Mouse (Mus musculus) MEL (cell line): Measurements from ENCODE around the gene Morc2a. TPM values are rescaled to one million over a fixed set of nuclear protein-coding genes. Genes with fewer than 3 reads are reported as not detected.

Source experiments
- DNase-seq: peaks from one replicate; pipeline ENCODE4 v3.0.0; 2011; ENCODE audit warnings: low read depth, low spot score
- H3K27ac ChIP-seq: 2 replicates; pipeline ENCODE4 v1.5.1; 2012; ENCODE audit warnings: low read depth, mild to moderate bottlenecking, control low read depth, low read length, moderate library complexity; ENCODE audit not compliant: control insufficient read depth
- H3K27me3 ChIP-seq, 2 experiments: fragments of 150-350 bp in 1 of 2; sonication (generic) in 1 of 2; 2 replicates each; pipeline ENCODE4 v1.6.1; 2012; ENCODE audit warnings: low read length in 2 of 2, mild to moderate bottlenecking in 2 of 2, improper control_type of control experiment in 1 of 2, moderate library complexity in 1 of 2; ENCODE audit not compliant: insufficient read depth in 2 of 2, control insufficient read depth in 1 of 2
- H3K36me3 ChIP-seq, 2 experiments: 2 replicates each; pipeline ENCODE4 v1.6.1; 2012 to 2014; ENCODE audit warnings: low read length in 2 of 2, improper control_type of control experiment in 1 of 2, inconsistent platforms in 1 of 2, mild to moderate bottlenecking in 1 of 2; ENCODE audit not compliant: insufficient read depth in 2 of 2, control insufficient read depth in 1 of 2
- H3K4me1 ChIP-seq, 2 experiments: fragments of 150-350 bp in 1 of 2; sonication (generic) in 1 of 2; 2 replicates each; pipeline ENCODE4 v1.6.1; 2012; ENCODE audit warnings: low read length in 2 of 2, improper control_type of control experiment in 1 of 2, mild to moderate bottlenecking in 1 of 2; ENCODE audit not compliant: insufficient read depth in 2 of 2, control insufficient read depth in 1 of 2
- H3K4me3 ChIP-seq, 2 experiments: fragments of 150-350 bp in 1 of 2; sonication (generic) in 1 of 2; 2 replicates each; pipeline ENCODE4 v1.5.1; 2012; ENCODE audit warnings: low read depth in 2 of 2, low read length in 2 of 2, mild to moderate bottlenecking in 2 of 2, moderate library complexity in 2 of 2, control low read depth in 1 of 2, improper control_type of control experiment in 1 of 2; ENCODE audit not compliant: control insufficient read depth in 1 of 2, insufficient read depth in 1 of 2
- H3K79me2 ChIP-seq: 2 replicates; pipeline ENCODE4 v1.6.1; 2012; ENCODE audit warnings: mild to moderate bottlenecking, low read length, moderate library complexity; ENCODE audit not compliant: control insufficient read depth, poor library complexity, insufficient read depth
- H3K9ac ChIP-seq: 2 replicates; pipeline ENCODE4 v1.6.1; 2012; ENCODE audit warnings: low read depth, mild to moderate bottlenecking, control low read depth, low read length, moderate library complexity; ENCODE audit not compliant: control insufficient read depth, poor library complexity, severe bottlenecking
- H3K9me3 ChIP-seq: fragments of 150-350 bp; sonication (generic); replicated peaks from 2 replicates; pipeline ENCODE4 v1.6.1; 2012; ENCODE audit warnings: mild to moderate bottlenecking, low read length, improper control_type of control experiment, moderate library complexity; ENCODE audit not compliant: insufficient read depth
- BHLHE40 ChIP-seq: IDR thresholded peaks from 2 replicates; pipeline ENCODE4 v1.6.1; 2012; ENCODE audit warnings: low read depth, mild to moderate bottlenecking, inconsistent platforms, low read length, improper control_type of control experiment, borderline replicate concordance
- CHD1 ChIP-seq: IDR thresholded peaks from 2 replicates; pipeline ENCODE4 v1.6.1; 2012; ENCODE audit warnings: low read depth, mild to moderate bottlenecking, inconsistent platforms, low read length, improper control_type of control experiment
- CHD2 ChIP-seq: IDR thresholded peaks from 2 replicates; pipeline ENCODE4 v1.6.1; 2011; ENCODE audit warnings: low read length, improper control_type of control experiment
- CTCF ChIP-seq, 3 experiments: IDR thresholded peaks in 2 of 3; conservative IDR thresholded peaks in 1 of 3; 2 replicates each; pipeline ENCODE4 v1.5.1; 2011 to 2012; ENCODE audit warnings: low read length in 3 of 3, low read depth in 2 of 3, mild to moderate bottlenecking in 2 of 3, improper control_type of control experiment in 1 of 3, inconsistent platforms in 1 of 3, mixed read lengths in 1 of 3, moderate library complexity in 1 of 3; ENCODE audit not compliant: control insufficient read depth in 1 of 3, insufficient read depth in 1 of 3, poor library complexity in 1 of 3, severe bottlenecking in 1 of 3
- E2F4 ChIP-seq: IDR thresholded peaks from 2 replicates; pipeline ENCODE4 v1.6.1; 2011; ENCODE audit warnings: low read depth, low read length, improper control_type of control experiment, borderline replicate concordance
- ELF1 ChIP-seq: IDR thresholded peaks from 2 replicates; pipeline ENCODE4 v1.6.1; 2014; ENCODE audit warnings: low read depth, mild to moderate bottlenecking, inconsistent platforms, low read length, improper control_type of control experiment, moderate library complexity
- ETS1 ChIP-seq: IDR thresholded peaks from 2 replicates; pipeline ENCODE4 v1.6.1; 2012; ENCODE audit warnings: low read depth, mild to moderate bottlenecking, inconsistent platforms, low read length, improper control_type of control experiment, moderate library complexity
- KAT2A ChIP-seq: conservative IDR thresholded peaks from 2 replicates; pipeline ENCODE4 v1.6.1; 2012; ENCODE audit warnings: low read depth, low read length, improper control_type of control experiment, inconsistent platforms
- MAX ChIP-seq: IDR thresholded peaks from 2 replicates; pipeline ENCODE4 v1.6.1; 2011; ENCODE audit warnings: low read length, improper control_type of control experiment
- MAZ ChIP-seq: IDR thresholded peaks from 2 replicates; pipeline ENCODE4 v1.6.1; 2012; ENCODE audit warnings: low read depth, mild to moderate bottlenecking, inconsistent platforms, low read length, improper control_type of control experiment
- MXI1 ChIP-seq: IDR thresholded peaks from 2 replicates; pipeline ENCODE4 v1.6.1; 2011; ENCODE audit warnings: mild to moderate bottlenecking, low read depth, low read length, improper control_type of control experiment
- MYC ChIP-seq: IDR thresholded peaks from 2 replicates; pipeline ENCODE4 v1.6.1; 2011; ENCODE audit warnings: low read depth, mild to moderate bottlenecking, low read length, improper control_type of control experiment, moderate library complexity
- NELFE ChIP-seq: IDR thresholded peaks from 2 replicates; pipeline ENCODE4 v1.6.1; 2011; ENCODE audit warnings: low read depth, low read length, improper control_type of control experiment
- NRF1 ChIP-seq: IDR thresholded peaks from 2 replicates; pipeline ENCODE4 v1.6.1; 2014; ENCODE audit warnings: low read depth, mild to moderate bottlenecking, inconsistent platforms, low read length, improper control_type of control experiment, moderate library complexity; ENCODE audit not compliant: poor library complexity, insufficient read depth, severe bottlenecking
- POLR2A ChIP-seq, 2 experiments: IDR thresholded peaks; 2 replicates each; pipeline ENCODE4 v1.6.1; 2011 to 2012; ENCODE audit warnings: low read length in 2 of 2, mild to moderate bottlenecking in 2 of 2, control low read depth in 1 of 2, improper control_type of control experiment in 1 of 2, low read depth in 1 of 2, moderate library complexity in 1 of 2; ENCODE audit not compliant: control insufficient read depth in 1 of 2, insufficient read depth in 1 of 2, poor library complexity in 1 of 2
- POLR2AphosphoS5 ChIP-seq: IDR thresholded peaks from 2 replicates; pipeline ENCODE4 v1.6.1; 2012; ENCODE audit warnings: low read depth, borderline replicate concordance, mild to moderate bottlenecking, inconsistent platforms, low read length, moderate library complexity, mixed read lengths
- RAD21 ChIP-seq: IDR thresholded peaks from 2 replicates; pipeline ENCODE4 v1.6.1; 2011; ENCODE audit warnings: mild to moderate bottlenecking, low read depth, low read length, improper control_type of control experiment
- SIN3A ChIP-seq: IDR thresholded peaks from 2 replicates; pipeline ENCODE4 v1.6.1; 2012; ENCODE audit warnings: low read length, improper control_type of control experiment, inconsistent platforms
- SMC3 ChIP-seq: IDR thresholded peaks from 2 replicates; pipeline ENCODE4 v1.6.1; 2011; ENCODE audit warnings: low read depth, low read length, improper control_type of control experiment
- TCF12 ChIP-seq: IDR thresholded peaks from 2 replicates; pipeline ENCODE4 v1.6.1; 2014; ENCODE audit warnings: low read depth, mild to moderate bottlenecking, inconsistent platforms, low read length, improper control_type of control experiment, moderate library complexity
- USF1 ChIP-seq: IDR thresholded peaks from 2 replicates; pipeline ENCODE4 v1.6.1; 2014; ENCODE audit warnings: low read depth, mild to moderate bottlenecking, inconsistent platforms, low read length, improper control_type of control experiment, moderate library complexity
- USF2 ChIP-seq, 2 experiments: IDR thresholded peaks; 2 replicates each; pipeline ENCODE4 v1.6.1; 2011 to 2012; ENCODE audit warnings: improper control_type of control experiment in 2 of 2, low read length in 2 of 2, borderline replicate concordance in 1 of 2, inconsistent platforms in 1 of 2, low read depth in 1 of 2, mild to moderate bottlenecking in 1 of 2; ENCODE audit not compliant: insufficient read depth in 1 of 2
- ZC3H11A ChIP-seq: IDR thresholded peaks from 2 replicates; pipeline ENCODE4 v1.6.1; 2012; ENCODE audit warnings: low read depth, mild to moderate bottlenecking, inconsistent platforms, low read length, improper control_type of control experiment
- ZKSCAN1 ChIP-seq: IDR thresholded peaks from 2 replicates; pipeline ENCODE4 v1.6.1; 2012; ENCODE audit warnings: low read depth, mild to moderate bottlenecking, inconsistent platforms, low read length, improper control_type of control experiment, moderate library complexity
- ZMIZ1 ChIP-seq: IDR thresholded peaks from 2 replicates; pipeline ENCODE4 v1.6.1; 2012; ENCODE audit warnings: low read depth, mild to moderate bottlenecking, inconsistent platforms, low read length, improper control_type of control experiment, moderate library complexity
- ZNF384 ChIP-seq: IDR thresholded peaks from 2 replicates; pipeline ENCODE4 v1.6.1; 2012; ENCODE audit warnings: low read depth, mild to moderate bottlenecking, inconsistent platforms, low read length, improper control_type of control experiment
- polyA plus RNA-seq, 2 experiments: library from polyadenylated mRNA; stranded (reverse) in 1 of 2; unstranded in 1 of 2; fragments of >175 nt in 1 of 2; fragments of >200 nt in 1 of 2; gene quantifications; 2 replicates each; pipeline versions ENCODE4 v1.2.1 to v1.2.4; 2012; ENCODE audit warnings: low replicate concordance in 2 of 2, low read depth in 1 of 2; ENCODE audit not compliant: insufficient read length in 2 of 2, insufficient read depth in 1 of 2, missing spikeins in 1 of 2
- total RNA-seq: library from RNA; depleted of rRNA; stranded (reverse); fragments of 300-350 nt; gene quantifications from 2 replicates; pipeline ENCODE4 v1.2.3, GENCODE M21; 2012

Morc2a gene
- total and polyA plus RNA-seq, 3 experiments: 14.7 to 25.6 (median 23.4) TPM

DNA sequence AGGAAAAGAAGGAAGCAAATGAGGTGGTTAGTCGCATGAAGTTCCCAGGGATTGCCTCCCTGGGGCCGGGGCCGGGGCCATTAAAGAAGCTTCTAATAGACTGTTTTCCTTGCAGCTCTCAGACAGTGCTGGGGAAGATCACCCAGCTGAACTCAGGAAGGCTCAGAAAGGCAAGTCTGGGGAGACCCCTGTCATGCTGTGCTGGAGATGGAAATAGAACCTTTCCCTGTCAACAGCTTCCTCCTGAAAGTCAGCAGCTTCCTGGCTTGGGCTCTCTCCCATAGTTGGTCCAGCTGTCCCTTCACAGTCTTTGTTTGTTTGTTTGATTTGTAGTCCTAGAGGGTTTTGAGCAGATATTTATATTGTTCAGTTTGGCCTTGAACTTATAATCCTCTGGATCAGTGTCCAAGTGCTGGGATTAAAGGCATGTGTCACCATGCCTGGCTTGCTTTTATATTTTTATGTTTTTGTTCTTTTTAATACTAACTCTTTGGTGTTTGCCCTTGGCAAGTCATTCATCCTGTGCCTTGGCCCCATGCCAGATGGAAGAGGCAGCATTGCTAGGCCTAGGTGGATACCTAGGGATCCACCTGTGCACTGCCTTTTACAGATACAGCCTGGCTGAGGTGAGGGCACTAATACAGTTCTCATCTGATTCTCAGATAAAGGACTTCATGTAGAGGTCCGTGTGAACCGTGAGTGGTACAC lies 35.9 kb downstream of the Morc2a start:
- Histone ChIP-seq H3K4me1 (no peaks in the 10 kb centered on the region), H3K9ac (no peak overlapping the region), H3K36me3 (peaks cover 0 to 14% of the 10 kb centered on the region in 2 experiments; a peak in 2 of 4 replicates), H3K27me3 (no peaks in the 10 kb centered on the region), H3K79me2 (no peaks in the 10 kb centered on the region)
- TF ChIP-seq ZMIZ1: no peak
- no peak for TF ChIP-seq ZNF384
- TF ChIP-seq MAX: no peak
- no peak for TF ChIP-seq POLR2A (IDR thresholded peaks at IDR 0.05; ENCODE audit: control insufficient read depth in 1 of 2, insufficient read depth in 1 of 2, low read depth in 1 of 2, low read length in 2 of 2, poor library complexity in 1 of 2)
- no peak for TF ChIP-seq MAZ
- no peak for TF ChIP-seq POLR2AphosphoS5
- no peak for TF ChIP-seq CHD1
- TF ChIP-seq, all 39 proteins: peak for 0
- H3K4me3 ChIP-seq: no peak overlapping the region
- DNase-seq: no peak
- H3K9me3 ChIP-seq: no peaks in the 10 kb centered on the region
- H3K27ac ChIP-seq: no peak overlapping the region

DNA sequence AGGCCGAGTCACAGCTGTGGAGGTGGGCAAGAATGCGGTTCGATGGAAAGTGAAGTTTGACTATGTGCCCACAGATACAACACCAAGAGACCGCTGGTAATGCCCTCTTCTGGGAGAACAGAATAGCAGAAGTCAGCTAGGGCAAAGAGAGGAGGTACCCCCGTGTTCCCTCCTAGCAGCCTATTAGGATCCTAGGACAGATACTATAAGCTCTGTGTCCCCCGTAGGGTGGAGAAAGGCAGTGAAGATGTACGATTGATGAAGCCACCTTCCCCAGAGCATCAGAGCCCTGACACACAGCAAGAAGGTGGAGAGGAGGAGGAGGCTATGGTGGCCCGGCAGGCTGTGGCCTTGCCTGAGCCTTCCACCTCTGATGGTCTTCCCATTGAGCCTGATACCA lies 36.4 kb downstream of the Morc2a start:
- H3K9ac ChIP-seq: no peak overlapping the region

DNA sequence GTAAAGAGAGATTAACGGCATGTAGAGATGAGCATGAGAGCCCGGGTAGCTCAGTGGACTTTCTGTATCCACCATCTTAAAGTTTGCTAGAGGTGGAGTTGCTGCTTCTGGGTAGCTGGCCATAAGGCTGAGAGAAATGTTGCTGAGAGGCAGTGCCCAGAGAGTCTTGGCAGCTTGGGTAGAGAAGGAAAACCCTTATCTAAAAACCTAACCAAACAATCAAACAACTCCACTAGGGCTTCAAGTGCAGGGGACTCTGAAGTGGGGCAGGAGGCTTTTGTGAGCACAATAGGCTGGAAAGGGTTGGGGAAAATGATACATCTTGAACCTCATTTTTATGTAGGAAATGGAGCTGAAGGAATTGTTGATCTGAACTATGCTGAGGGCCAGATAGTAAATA lies 37.3 kb downstream of the Morc2a start:
- Histone ChIP-seq H3K27me3 (no peaks in the 10 kb centered on the region), H3K36me3 (peaks cover 0 to 14% of the 10 kb centered on the region in 2 experiments; a peak in 2 of 4 replicates), H3K4me1 (no peaks in the 10 kb centered on the region), H3K27ac (no peak overlapping the region), H3K4me3 (no peak overlapping the region), H3K9ac (no peak overlapping the region), H3K79me2 (no peaks in the 10 kb centered on the region), H3K9me3 (no peaks in the 10 kb centered on the region)
- no peak for DNase-seq
- no peak for TF ChIP-seq USF1
- TF ChIP-seq ZC3H11A: no peak
- no peak for TF ChIP-seq MYC
- TF ChIP-seq ZKSCAN1: no peak
- TF ChIP-seq MXI1: no peak
- no peak for TF ChIP-seq ZMIZ1
- no peak for TF ChIP-seq SMC3
- no peak for TF ChIP-seq CTCF (IDR thresholded peaks at IDR 0.05 in 2 of 3, conservative IDR thresholded peaks at IDR 0.05 in 1 of 3; ENCODE audit: control insufficient read depth in 1 of 3, insufficient read depth in 1 of 3, low read depth in 2 of 3, low read length in 3 of 3, poor library complexity in 1 of 3, severe bottlenecking in 1 of 3)
- no peak for TF ChIP-seq RAD21
- TF ChIP-seq NELFE: no peak
- no peak for TF ChIP-seq ZNF384
- no peak for TF ChIP-seq NRF1
- no peak for TF ChIP-seq MAZ
- TF ChIP-seq CHD2: no peak
- TF ChIP-seq KAT2A: no peak
- TF ChIP-seq E2F4: no peak
- no peak for TF ChIP-seq MAX
- no peak for TF ChIP-seq SIN3A

More for the DNA sequence above, 36.4 kb downstream of the Morc2a start:
- TF ChIP-seq CTCF (IDR thresholded peaks at IDR 0.05 in 2 of 3, conservative IDR thresholded peaks at IDR 0.05 in 1 of 3; ENCODE audit: control insufficient read depth in 1 of 3, insufficient read depth in 1 of 3, low read depth in 2 of 3, low read length in 3 of 3, poor library complexity in 1 of 3, severe bottlenecking in 1 of 3) (no peak), ELF1 (no peak), NELFE (no peak), ETS1 (no peak), POLR2AphosphoS5 (no peak), BHLHE40 (no peak), CHD2 (no peak), ZC3H11A (no peak), USF2 (IDR thresholded peaks at IDR 0.05; ENCODE audit: borderline replicate concordance in 1 of 2, insufficient read depth in 1 of 2, low read depth in 1 of 2, low read length in 2 of 2) (no peak), MAZ (no peak), USF1 (no peak), TCF12 (no peak), E2F4 (no peak)
- TF ChIP-seq, all 39 proteins: peak for 0
- DNase-seq: no peak
- Histone ChIP-seq H3K27me3 (no peaks in the 10 kb centered on the region), H3K27ac (no peak overlapping the region), H3K4me3 (no peak overlapping the region), H3K9me3 (no peaks in the 10 kb centered on the region), H3K4me1 (no peaks in the 10 kb centered on the region), H3K36me3 (peaks cover 0 to 14% of the 10 kb centered on the region in 2 experiments; a peak in 2 of 4 replicates), H3K79me2 (no peaks in the 10 kb centered on the region)
